Mouse (Mus musculus) left cerebral cortex, postnatal 14 days (tissue): ENCODE measurements around the gene Csk. TPM values are rescaled to one million over a fixed set of nuclear protein-coding genes. Genes with fewer than 3 reads are reported as not detected.

Experiments
- DNase-seq, 2 experiments: peaks; one replicate each; pipeline ENCODE4 v3.0.0; 2021 to 2022; ENCODE audit warnings: low spot score in 2 of 2, mixed read lengths in 1 of 2
- intact Hi-C: fragments of 180-260 bp; cut with DNase I; formaldehyde crosslinking; loops from one replicate; pipeline ENCODE4 v1.15.1; 2025
- total RNA-seq, 2 experiments: library from RNA; stranded (reverse); gene quantifications; 2 replicates each; pipeline ENCODE4 v1.2.3; 2021

Csk gene
- total RNA-seq, 2 experiments from 2014 or later, result 46.8 to 47.1 TPM

- no peak for DNase-seq
- intact Hi-C loops, result loop anchor here (5.0 kb wide), 2 partner anchors 33 to 162 kb away; partner anchors contain the start of gene Mpi
Measured at GRCm38 (mm10) chr9:57584991-57585390, 68.4 kb downstream of the Csk start.

- intact Hi-C loops, result no loop called here
- DNase-seq, result no peak
Measured at GRCm38 (mm10) chr9:57577144-57577849, 76.1 kb downstream of the Csk start.

Other genes starting within 250 kb of the Csk start
- gene Ppcdc, start 213.5 kb downstream of the Csk start, total RNA-seq, result 10 to 100 TPM; 14.4 to 14.7 TPM
- gene Scamp5, start 185.6 kb downstream of the Csk start, total RNA-seq, result 100 to 1,000 TPM; 414 to 420 TPM
- 10 to 100 TPM; 15.2 to 16.4 TPM for gene Rpp25, start 149.6 kb downstream of the Csk start, total RNA-seq
- gene Cox5a, start 132.4 kb downstream of the Csk start, total RNA-seq, result 100 to 1,000 TPM; 481 to 515 TPM
- 10 to 100 TPM; 16.3 to 22.9 TPM for gene Fam219b, start 116.1 kb downstream of the Csk start, total RNA-seq
- gene Mpi, start 100.9 kb downstream of the Csk start, total RNA-seq, result 10 to 100 TPM; 73.3 to 82.3 TPM
- gene Scamp2, start 92.7 kb downstream of the Csk start, total RNA-seq, result 10 to 100 TPM; 25.4 to 29.1 TPM
- gene Ulk3, start 64.2 kb downstream of the Csk start, total RNA-seq, result 10 to 100 TPM; 30.0 to 34.2 TPM
- 10 to 100 TPM; 16.3 to 24.4 TPM for gene Cplx3, start 47.4 kb downstream of the Csk start, total RNA-seq
- gene Lman1l, start 32.9 kb downstream of the Csk start, total RNA-seq, result not detected
- gene Cyp1a2, start 30.1 kb upstream of the Csk start, total RNA-seq, result not detected
- gene Cyp1a1, start 34.3 kb upstream of the Csk start, total RNA-seq, result under 1 TPM; 0.13 to 0.22 TPM
- 10 to 100 TPM; 15.3 to 15.6 TPM for gene Edc3, start 54.9 kb upstream of the Csk start, total RNA-seq
- gene Clk3, start 112.2 kb upstream of the Csk start, total RNA-seq, result 10 to 100 TPM; 81.3 to 81.8 TPM
- gene Arid3b, start 183.2 kb upstream of the Csk start, total RNA-seq, result 10 to 100 TPM in 1 of 2 experiments, 1 to 10 TPM in 1; 9.6 to 10.7 TPM